Mouse (Mus musculus) cerebellum, postnatal 25 days (tissue): ENCODE measurements at regions not wholly inside any gene's neighbourhood (a gene's known extent, or its start where the extent isn't known, plus 50 kb on each side); places are given as distances from the start of the nearest gene placed in this dataset.
A peak's percentile ranks its signal among the peaks of the same experiment; 100 is the strongest.

Experiments
- DNase-seq, 2 experiments: peaks; one replicate each; pipeline ENCODE4 v3.0.0; 2021; ENCODE audit warnings: mixed read lengths in 2 of 2

GRCm38 (mm10) chr10:17478761-17479632 lies 244.0 kb upstream of the Cited2 start:
- DNase-seq = peak in 1 of 2 experiments; percentile 11

- DNase-seq = no peak
Observed at GRCm38 (mm10) chr10:17482751-17483150, 240.3 kb upstream of the Cited2 start.

- no peak for DNase-seq
Observed at GRCm38 (mm10) chr10:17485049-17485449, 238.0 kb upstream of the Cited2 start.

- no peak for DNase-seq
Observed at GRCm38 (mm10) chr10:17485515-17485914, 237.5 kb upstream of the Cited2 start.

GRCm38 (mm10) chr10:17486011-17486410 lies 237.0 kb upstream of the Cited2 start:
- DNase-seq = no peak

- DNase-seq = no peak
Observed at GRCm38 (mm10) chr10:17487460-17487859, 235.6 kb upstream of the Cited2 start.

- DNase-seq = no peak
Observed at GRCm38 (mm10) chr10:17491611-17492305, 231.3 kb upstream of the Cited2 start.

DNA sequence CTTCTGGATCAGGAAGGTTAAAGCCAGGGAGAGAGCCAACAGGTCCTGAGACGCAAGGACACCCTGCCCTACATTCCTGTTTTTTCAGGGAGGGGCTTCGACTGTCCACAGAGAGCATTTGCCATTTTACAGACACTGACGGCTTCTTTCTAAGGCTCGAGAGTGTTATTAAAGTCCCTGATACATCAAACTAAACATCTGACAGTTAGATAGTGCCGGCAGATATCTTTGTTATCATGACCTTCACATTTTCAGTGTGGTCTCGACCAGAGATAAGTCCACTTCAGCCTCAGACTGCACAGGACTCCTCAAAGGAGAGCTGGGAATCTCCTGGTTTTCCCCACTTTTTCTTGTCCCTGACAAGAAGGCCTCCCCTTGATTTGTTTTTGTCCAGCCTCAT lies 229.9 kb upstream of the Cited2 start:
- DNase-seq = no peak

DNA sequence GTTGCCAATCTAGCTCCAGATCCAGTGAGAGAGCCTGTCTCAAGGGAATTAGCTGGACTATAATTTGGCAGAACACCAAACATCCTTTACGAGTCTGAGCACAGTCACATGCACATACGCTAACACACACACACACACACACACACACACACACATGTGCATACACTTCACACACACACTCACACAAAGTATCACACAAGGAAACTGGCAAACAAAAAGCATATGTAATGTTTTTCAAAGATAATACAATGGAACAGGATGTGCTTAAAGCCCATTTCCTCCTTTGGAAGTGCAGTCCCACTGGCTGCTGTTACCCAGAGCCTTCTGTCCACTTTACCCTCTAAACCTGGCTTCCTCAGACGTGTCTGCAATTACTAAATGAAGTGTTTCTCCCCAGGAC lies 226.2 kb upstream of the Cited2 start:
- no peak for DNase-seq

- DNase-seq = no peak
Observed at GRCm38 (mm10) chr10:17510626-17511193, 212.3 kb upstream of the Cited2 start.

DNA sequence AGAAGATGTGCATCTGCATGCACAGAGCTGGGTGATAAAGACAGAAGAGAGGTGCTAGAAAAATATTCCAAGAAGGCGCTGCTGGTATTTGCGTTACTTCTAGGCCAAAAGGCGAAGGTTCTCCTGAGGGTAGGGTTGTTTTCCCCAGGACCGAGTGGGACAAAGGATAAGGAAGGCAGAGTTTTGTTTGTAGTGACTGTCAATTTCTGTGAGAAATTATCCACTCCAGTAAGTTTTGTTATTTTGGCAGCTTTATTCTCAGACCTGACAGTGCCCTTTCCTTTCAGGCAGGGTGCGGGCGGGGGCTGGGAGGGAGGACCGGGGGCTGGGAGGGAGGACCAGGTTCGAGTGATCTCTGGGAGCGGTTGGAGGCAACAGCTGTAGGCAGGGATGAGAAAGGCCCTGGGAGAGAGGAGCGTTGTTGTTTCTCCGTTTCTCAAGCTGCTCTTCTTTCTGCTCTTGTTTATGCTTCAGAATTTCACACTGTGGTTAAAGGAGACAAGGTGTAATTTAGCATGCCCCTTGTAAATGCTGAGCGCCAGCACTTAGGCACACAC lies 211.2 kb upstream of the Cited2 start:
- no peak for DNase-seq

DNA sequence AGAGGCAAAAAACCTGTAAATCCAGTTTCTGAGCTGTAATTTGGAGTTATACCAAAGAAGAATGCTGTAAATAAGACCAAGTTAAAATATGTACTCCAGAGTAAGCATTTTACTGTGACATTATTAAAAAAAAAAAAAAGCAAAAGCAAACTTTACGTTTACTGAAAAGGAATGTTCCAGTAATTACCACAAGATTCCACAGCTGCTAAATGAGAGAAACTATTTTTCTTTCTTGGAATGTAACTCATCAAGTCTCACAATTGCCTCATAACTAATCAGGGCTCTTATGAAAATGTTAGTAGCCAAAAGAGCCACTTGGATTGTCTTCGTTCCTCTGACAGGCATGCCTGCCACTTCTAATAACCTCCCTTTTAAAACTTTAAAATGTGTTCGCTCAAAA lies 210.5 kb upstream of the Cited2 start:
- DNase-seq = no peak

DNA sequence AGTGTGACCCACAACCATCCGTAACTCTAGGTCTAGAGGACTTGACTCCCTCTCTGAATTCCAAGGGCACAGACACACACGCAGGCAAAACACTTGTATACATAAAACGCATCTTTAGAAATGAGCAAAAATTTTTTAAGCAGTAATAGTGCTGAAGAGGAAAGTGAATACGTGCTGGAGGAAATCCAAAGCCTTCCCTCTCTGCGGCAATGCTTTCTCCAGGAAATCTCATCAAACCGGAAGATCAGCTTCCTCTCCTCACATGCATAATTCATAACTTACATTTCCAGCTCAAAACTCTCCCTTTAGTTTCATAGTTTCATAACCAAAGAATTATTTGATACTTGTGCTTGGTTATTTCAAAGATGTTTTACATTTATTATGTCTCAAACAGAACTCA lies 209.3 kb upstream of the Cited2 start:
- no peak for DNase-seq

DNA sequence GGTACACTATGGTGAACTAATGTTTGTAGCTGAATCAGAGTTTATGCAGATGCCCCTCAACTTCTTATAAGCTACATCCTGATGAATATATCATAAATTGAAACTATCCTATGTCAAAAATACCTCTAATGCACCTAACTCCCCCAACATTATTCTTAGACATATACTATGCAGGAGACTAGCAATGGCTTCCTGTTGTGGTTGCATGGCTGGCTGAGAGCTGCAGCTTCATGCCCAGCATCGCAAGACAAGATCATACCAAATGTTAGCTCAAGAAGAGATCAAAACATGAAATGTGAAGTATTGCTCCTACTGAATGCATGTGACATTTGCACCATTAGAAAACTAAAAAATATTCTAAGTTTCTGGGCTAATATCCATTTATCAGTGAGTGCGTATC lies 206.9 kb upstream of the Cited2 start:
- no peak for DNase-seq

GRCm38 (mm10) chr10:17518423-17519175 lies 204.4 kb upstream of the Cited2 start:
- no peak for DNase-seq

GRCm38 (mm10) chr10:17522026-17522541 lies 200.9 kb upstream of the Cited2 start:
- DNase-seq = peak; percentile 64 to 76

- peak; percentile 49 to 78 for DNase-seq
Observed at GRCm38 (mm10) chr10:17523558-17524328, 199.3 kb upstream of the Cited2 start.

DNA sequence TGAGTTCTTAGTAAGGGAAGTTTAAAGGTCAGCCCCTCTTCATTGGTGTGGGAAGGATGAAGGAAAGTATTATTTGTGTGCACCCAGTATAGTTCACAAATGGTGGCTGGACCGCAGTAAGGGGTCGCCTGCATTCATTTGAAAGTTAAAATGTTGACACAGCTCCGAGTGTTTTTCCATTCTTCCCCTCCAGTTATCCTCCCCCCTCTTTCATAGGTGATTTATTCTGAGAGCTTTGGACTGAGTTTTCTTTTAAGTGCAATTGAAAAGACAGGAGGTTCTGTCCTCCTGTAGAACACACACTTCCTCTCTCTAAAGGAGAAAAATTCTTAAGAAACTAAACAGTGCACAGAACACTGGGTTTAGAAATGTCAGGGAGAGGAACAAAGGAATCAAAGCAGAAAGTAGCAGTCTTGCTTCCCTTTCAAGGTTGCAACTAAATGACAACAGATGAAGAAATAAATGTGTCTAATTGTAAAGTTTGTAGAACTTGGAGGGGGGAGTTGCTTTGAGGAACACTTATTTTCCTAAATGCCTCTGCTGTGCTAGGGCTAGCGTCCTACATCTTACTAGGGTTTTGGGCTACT lies 195.8 kb upstream of the Cited2 start:
- no peak for DNase-seq

- no peak for DNase-seq
Observed at GRCm38 (mm10) chr10:17528116-17528515, 194.9 kb upstream of the Cited2 start.

- DNase-seq = no peak
Observed at GRCm38 (mm10) chr10:17528846-17529245, 194.2 kb upstream of the Cited2 start.

- no peak for DNase-seq
Observed at GRCm38 (mm10) chr10:17529851-17530509, 193.0 kb upstream of the Cited2 start.
